Mouse (Mus musculus) midbrain, embryonic 10.5 days (tissue): ENCODE measurements around the gene Slc1a7. TPM values are rescaled to one million over a fixed set of nuclear protein-coding genes. Genes with fewer than 3 reads are reported as not detected.
A peak's percentile ranks its signal among the peaks of the same experiment; 100 is the strongest.

ENCODE experiments used
- DNase-seq: peaks from one replicate; pipeline ENCODE4 v3.0.0-alpha.2; 2017; ENCODE audit warnings: low spot score
- H3K27ac ChIP-seq: fragments of 300-500 bp; sonication (generic); replicated peaks from 2 replicates; pipeline ENCODE4 v1.5.1; 2016; ENCODE audit warnings: mild to moderate bottlenecking
- H3K27me3 ChIP-seq: fragments of 300-500 bp; sonication (generic); 2 replicates; pipeline ENCODE4 v1.6.1; 2016; ENCODE audit warnings: low read depth, mild to moderate bottlenecking; ENCODE audit not compliant: poor library complexity, severe bottlenecking
- H3K36me3 ChIP-seq: fragments of 300-500 bp; sonication (generic); 2 replicates; pipeline ENCODE4 v1.6.1; 2016; ENCODE audit warnings: mild to moderate bottlenecking, moderate library complexity
- H3K4me1 ChIP-seq: fragments of 300-500 bp; sonication (generic); 2 replicates; pipeline ENCODE4 v1.6.1; 2016
- H3K4me3 ChIP-seq: fragments of 300-500 bp; sonication (generic); 2 replicates; pipeline ENCODE4 v1.5.1; 2016; ENCODE audit warnings: mild to moderate bottlenecking, moderate library complexity
- H3K9me3 ChIP-seq: fragments of 300-500 bp; sonication (generic); replicated peaks from 2 replicates; pipeline ENCODE4 v1.6.1; 2016; ENCODE audit warnings: mild to moderate bottlenecking
- WGBS: fragments of 180-500 bp; shearing (Covaris S2); methylation state at CpG from one replicate; pipeline ENCODE4 v1.1.7; 2016; 5-methylcytosine and 5-hydroxymethylcytosine counted together
- polyA plus RNA-seq: library from polyadenylated mRNA; unstranded; fragments of >200 nt; fragmentation: Nextera tagmentation; extraction: Ambion mirVana; gene quantifications from 2 replicates; pipeline ENCODE4 v1.2.1, GENCODE M21; 2016

Slc1a7 gene
- polyA plus RNA-seq, 1 experiment from 2014 or later = not detected

DNA sequence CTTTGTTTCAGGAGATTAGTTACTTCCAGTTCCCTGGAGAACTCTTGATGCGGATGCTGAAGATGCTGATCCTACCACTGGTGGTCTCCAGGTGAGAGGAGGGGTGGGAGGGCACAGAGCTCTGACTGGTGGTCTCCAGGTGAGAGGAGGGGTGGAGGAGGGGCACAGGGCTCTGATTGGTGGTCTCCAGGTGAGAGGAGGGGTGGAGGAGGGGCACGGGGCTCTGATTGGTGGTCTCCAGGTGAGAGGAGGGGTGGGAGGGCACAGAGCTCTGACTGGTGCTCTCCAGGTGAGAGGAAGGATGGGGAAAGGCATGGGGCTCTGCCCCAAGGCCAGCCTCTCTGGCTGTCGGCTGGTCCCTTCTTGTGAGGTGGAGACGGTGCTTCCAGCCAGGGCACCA is 9.5 kb downstream of the Slc1a7 start:
- WGBS = 61% methylated on average over 4 of the region's 4 CpGs

DNA sequence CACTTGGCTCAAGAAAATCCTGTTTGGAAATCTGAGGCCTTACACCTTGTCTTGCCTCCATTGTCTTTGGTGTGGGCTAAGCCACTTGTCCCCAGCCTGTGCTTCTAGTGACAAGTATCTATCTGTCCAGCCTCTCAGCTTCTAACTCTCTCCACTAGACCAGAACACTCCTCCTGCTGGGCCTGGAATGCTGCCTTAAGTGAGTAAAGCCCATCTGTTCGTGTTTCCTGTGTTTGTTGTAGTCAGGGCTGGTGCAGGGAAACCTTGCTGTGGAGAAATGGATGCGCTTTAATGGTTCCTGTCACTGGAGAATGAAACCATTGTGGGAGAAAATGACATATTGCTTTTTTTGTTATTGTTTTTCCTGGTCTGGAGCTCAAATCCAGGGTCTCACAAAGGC is 11.4 kb downstream of the Slc1a7 start:
- no peak for DNase-seq
- no peak overlapping the region for H3K4me3 ChIP-seq

More for the DNA sequence above, 9.5 kb downstream of the Slc1a7 start:
- Histone ChIP-seq H3K9me3 (no peaks in the 10 kb centered on the region), H3K4me3 (no peak overlapping the region), H3K27me3 (no peaks in the 10 kb centered on the region), H3K4me1 (peaks cover 13% of the 10 kb centered on the region), H3K36me3 (no peaks in the 10 kb centered on the region), H3K27ac (no peak overlapping the region)
- no peak for DNase-seq

DNA sequence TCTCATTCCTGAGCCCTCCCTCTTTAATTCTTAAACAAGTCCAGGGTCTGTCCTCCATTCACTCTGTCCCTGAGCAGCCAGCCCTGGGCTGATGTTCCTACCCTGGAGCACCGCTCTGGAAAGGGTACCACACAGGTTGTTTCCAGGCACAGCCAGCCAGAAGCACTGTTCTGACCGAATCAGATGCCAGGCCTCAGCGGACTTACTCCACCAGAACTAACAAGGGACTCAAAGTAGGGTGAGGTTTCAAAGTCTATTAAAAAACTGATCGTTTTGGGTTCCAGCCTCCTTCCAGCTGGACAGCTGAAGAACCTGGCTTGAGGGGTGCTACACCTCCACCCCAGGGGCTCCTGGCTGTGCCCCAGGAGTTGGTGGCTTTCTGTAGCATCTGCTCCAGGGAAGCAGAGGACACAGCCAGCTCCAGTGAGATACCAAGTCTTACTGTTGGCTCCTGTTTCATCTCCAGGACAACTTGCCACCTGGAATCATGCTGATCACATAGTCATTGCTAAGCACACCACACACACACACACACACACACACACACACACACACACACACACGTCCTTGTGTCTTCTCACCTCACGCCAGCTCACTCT is 12.0 kb downstream of the Slc1a7 start:
- 78% methylated on average over 6 of the region's 6 CpGs for WGBS
- Histone ChIP-seq H3K4me1 (peaks cover 16% of the 10 kb centered on the region), H3K27ac (0 out of 2 replicates have a peak overlapping the region, but pooled peaks have one; percentile 38), H3K27me3 (no peaks in the 10 kb centered on the region), H3K9me3 (no peaks in the 10 kb centered on the region), H3K4me3 (no peak overlapping the region), H3K36me3 (no peaks in the 10 kb centered on the region)
- no peak for DNase-seq

More for the DNA sequence above, 11.4 kb downstream of the Slc1a7 start:
- 36% methylated on average over 2 of the region's 2 CpGs for WGBS
- no peaks in the 10 kb centered on the region for H3K36me3 ChIP-seq
- no peaks in the 10 kb centered on the region for H3K9me3 ChIP-seq
- no peaks in the 10 kb centered on the region for H3K27me3 ChIP-seq
- no peak overlapping the region for H3K27ac ChIP-seq
- H3K4me1 ChIP-seq = peaks cover 16% of the 10 kb centered on the region

DNA sequence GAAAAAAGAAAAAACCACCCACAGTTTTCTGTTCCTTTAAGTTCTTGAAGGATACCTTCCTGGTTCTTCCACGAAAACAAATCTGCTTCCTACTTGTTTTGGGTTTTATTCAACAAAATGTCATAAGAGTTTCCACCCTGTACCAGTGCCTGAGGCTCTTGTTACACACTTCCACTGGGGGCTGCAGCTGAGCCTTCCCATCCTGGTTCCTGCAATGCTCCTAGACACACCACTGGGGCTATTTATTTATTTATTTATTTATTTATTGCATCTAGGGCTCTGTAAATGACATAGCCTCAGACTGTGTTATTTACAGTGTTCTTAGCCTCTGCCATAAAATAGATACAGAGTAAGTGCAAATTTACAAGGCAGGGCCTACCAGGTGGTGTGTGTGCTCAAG is 15.6 kb downstream of the Slc1a7 start:
- peaks cover 16% of the 10 kb centered on the region for H3K4me1 ChIP-seq
- H3K4me3 ChIP-seq = no peak overlapping the region
- no peak for DNase-seq
- 87% methylated on average over 1 of the region's 1 CpGs for WGBS
- no peaks in the 10 kb centered on the region for H3K36me3 ChIP-seq
- no peaks in the 10 kb centered on the region for H3K9me3 ChIP-seq
- 0 out of 2 replicates have a peak, but pooled peaks cover 1% of the 10 kb centered on the region for H3K27me3 ChIP-seq
- H3K27ac ChIP-seq = no peak overlapping the region

DNA sequence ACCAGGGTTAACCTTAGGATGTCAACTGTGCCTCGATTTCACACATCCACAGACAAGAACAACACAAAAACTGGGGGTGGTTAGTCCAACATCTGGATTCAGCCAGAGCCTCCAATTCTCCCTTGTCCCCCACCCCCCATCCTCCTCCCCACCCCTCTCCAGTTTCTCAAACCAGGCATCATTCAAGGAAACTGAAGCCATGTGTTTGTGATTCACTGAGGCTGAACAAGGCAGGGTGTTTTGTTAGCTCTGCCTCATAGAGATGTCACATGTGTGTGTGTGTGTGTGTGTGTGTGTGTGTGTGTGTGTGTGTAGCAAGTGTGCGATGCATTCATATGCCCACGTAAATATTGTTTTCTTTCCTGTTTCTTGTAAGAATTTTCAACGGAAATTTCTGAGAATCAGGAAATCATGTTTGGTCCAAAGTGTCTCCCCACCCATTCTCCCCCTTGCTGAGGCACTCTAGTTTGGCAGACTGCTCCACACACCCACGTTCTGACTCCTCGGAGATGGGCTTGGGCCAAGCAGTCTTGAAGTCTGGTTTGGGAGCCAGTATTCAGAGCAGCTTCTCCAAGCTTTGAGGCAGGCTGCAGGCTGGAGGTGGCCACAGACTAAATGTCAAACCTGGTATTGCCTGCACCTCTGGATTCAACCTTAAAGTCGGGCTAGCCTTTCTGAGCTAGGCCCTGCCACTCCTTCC is 16.3 kb downstream of the Slc1a7 start:
- no peak for DNase-seq

DNA sequence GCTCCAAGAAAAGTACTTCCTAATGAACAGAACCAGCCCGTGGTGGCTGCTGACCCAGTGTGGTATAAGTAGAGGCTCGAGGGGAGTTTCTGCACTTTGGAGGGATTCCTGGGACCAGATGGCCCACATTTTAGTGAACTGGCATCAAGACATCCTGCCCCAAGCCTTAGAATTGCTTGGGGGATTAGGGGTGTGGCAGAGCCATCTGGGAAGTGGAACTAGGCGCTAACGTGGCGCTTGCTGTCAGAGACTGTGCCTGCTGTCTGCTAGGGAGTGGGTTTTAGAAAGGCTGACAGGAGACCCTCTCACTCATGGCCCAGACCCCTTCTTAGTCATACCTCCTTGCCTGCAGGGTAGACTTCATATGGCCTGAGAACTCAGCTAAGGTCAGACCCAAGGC is 17.7 kb downstream of the Slc1a7 start:
- Histone ChIP-seq H3K4me3 (no peak overlapping the region), H3K9me3 (no peaks in the 10 kb centered on the region), H3K4me1 (peaks cover 3% of the 10 kb centered on the region; the same call in 1 of the 2 replicates), H3K36me3 (no peaks in the 10 kb centered on the region), H3K27ac (no peak overlapping the region), H3K27me3 (peaks cover 14% of the 10 kb centered on the region)
- 82% methylated on average over 5 of the region's 5 CpGs for WGBS
- DNase-seq = no peak

More for the DNA sequence above, 16.3 kb downstream of the Slc1a7 start:
- no peaks in the 10 kb centered on the region for H3K36me3 ChIP-seq
- no peaks in the 10 kb centered on the region for H3K9me3 ChIP-seq
- WGBS = 75% methylated on average over 7 of the region's 7 CpGs
- no peak overlapping the region for H3K4me3 ChIP-seq
- no peak overlapping the region for H3K27ac ChIP-seq
- 0 out of 2 replicates have a peak, but pooled peaks cover 8% of the 10 kb centered on the region for H3K27me3 ChIP-seq
- H3K4me1 ChIP-seq = peaks cover 9% of the 10 kb centered on the region; the same call in 1 of the 2 replicates

DNA sequence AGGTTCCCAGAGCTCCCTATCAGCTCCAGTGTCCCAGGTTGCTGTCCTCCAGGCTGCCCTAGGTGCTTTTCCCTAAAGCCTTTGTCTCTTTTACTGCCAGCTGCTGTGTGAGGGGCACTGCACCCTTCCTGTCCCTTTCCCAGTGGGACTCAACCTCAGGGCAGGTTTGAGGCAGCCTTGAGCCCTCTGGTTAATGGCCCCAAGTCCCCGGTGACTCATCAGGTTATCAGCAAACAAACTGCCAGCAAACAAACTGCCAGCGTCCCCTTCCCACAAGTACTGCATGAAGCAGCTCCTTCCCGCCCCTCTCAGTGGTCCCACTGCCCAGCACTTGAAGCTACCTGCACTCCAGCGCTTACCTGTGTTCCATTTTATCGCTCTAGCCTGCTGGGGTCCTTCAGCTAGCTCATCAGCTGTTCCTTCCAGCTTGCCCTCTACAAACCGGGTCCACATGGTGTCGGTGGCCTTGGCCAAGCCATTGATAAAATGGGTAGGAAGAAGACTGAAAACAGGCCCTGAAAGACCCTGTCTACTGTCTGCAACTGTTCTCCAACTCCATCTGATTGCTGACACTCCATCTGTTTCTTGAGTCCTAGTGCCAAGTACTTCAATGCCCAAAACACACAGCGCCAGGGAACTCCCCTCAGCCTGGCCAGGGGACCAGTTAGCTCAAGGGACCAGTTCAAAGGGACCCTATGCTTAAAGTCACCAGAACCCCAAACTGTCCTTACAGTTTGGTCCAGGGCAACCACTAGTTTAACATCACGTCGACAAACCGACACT is 18.4 kb downstream of the Slc1a7 start:
- H3K36me3 ChIP-seq = no peaks in the 10 kb centered on the region
- no peak for DNase-seq
- 95% methylated on average over 11 of the region's 11 CpGs for WGBS
- H3K27ac ChIP-seq = no peak overlapping the region
- H3K4me1 ChIP-seq = peaks cover 9% of the 10 kb centered on the region
- no peaks in the 10 kb centered on the region for H3K9me3 ChIP-seq
- peaks cover 21% of the 10 kb centered on the region for H3K27me3 ChIP-seq
- H3K4me3 ChIP-seq = no peak overlapping the region

DNA sequence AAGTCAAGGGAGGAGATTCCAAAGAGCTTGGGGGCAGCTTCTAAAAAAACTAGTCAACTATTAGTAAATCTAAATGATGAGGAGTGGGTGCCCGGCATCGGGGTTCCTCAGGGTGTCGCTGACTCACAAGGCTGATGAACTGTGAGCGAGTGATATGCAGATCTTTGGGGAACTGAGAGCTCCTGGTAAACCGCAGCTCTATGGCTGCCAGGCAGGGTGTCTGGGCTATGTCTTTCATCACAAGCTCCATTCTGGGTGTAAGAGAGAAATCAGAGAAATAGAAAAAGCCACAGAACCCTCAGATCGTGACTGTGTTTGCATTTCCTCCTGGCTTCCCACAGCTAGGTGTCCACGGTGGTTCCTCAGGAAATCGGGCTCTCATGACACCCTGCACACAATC is 20.8 kb downstream of the Slc1a7 start:
- Histone ChIP-seq H3K27me3 (peaks cover 41% of the 10 kb centered on the region), H3K27ac (no peak overlapping the region), H3K36me3 (no peaks in the 10 kb centered on the region), H3K4me1 (peaks cover 19% of the 10 kb centered on the region), H3K4me3 (no peak overlapping the region), H3K9me3 (no peaks in the 10 kb centered on the region)
- no peak for DNase-seq
- WGBS = 67% methylated on average over 8 of the region's 8 CpGs

DNA sequence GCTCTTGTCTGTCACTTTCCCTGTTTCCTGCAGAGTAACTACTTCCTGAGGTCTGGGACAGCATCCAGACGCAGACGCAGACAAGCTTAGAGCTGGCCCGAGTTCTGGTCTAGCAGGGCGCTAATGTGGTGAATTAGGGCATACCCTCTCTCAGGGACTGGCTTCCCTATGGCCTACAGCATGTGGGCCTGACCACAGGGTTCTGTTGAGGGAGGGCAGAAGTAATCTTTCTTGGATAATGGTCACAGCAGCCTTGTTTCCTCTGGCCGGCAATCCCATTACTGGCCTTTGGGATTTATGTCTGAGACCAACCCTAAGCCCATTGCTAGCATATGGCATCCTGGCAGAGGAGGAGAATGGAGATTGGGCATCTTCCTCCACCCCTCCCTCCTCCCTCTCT is 22.7 kb downstream of the Slc1a7 start:
- DNase-seq = no peak
- Histone ChIP-seq H3K27ac (no peak overlapping the region), H3K36me3 (no peaks in the 10 kb centered on the region), H3K27me3 (peaks cover 43% of the 10 kb centered on the region), H3K4me3 (no peak overlapping the region), H3K4me1 (peaks cover 16% of the 10 kb centered on the region), H3K9me3 (0 out of 2 replicates have a peak, but pooled peaks cover 4% of the 10 kb centered on the region)
- WGBS = 66% methylated on average over 5 of the region's 5 CpGs

DNA sequence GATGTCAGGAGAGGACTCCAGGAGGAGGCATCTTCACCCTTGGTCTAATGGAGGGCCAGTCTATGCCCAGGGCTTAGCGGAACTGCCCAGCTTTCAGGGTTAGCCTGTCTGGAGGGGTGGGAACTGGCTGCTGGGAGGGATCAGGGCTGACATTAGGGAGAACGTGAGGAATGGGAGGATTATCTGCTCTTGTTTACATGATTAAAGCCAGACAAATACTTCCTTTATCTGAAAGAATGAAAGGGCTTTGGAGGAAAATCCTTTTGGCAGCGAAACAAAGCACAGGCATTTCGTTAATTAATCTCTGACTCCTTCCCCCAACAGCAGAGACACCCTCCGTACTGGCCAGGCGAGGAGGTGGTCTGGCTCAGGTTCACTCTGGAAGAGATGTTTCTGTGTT is 23.7 kb downstream of the Slc1a7 start:
- no peak for DNase-seq
- Histone ChIP-seq H3K9me3 (0 out of 2 replicates have a peak, but pooled peaks cover 4% of the 10 kb centered on the region), H3K36me3 (no peaks in the 10 kb centered on the region), H3K4me3 (no peak overlapping the region), H3K27me3 (peaks cover 43% of the 10 kb centered on the region), H3K27ac (0 out of 2 replicates have a peak overlapping the region, but pooled peaks have one; percentile 18), H3K4me1 (peaks cover 16% of the 10 kb centered on the region)
- WGBS = 8% methylated on average over 6 of the region's 6 CpGs

DNA sequence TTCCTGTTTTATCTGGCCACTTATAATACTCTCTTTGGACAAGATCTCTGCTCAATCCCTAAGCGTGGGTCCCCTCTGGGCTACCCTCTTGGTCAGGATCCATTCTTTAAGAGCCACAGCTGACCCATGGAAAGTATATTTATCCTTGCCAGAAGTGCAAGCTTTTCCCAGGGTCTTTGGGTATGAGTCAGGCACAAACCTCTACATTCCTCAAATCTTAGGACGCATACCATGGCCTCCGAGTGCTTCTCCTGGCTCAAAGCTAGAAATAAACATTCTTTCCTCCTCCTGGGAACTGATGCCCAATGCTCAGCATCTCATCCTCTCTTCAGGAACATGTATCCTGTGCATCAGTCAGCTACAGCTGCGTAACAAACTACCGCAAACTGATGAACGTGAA is 26.9 kb downstream of the Slc1a7 start:
- H3K27ac ChIP-seq = no peak overlapping the region
- DNase-seq = no peak
- no peak overlapping the region for H3K4me3 ChIP-seq
- peaks cover 34% of the 10 kb centered on the region for H3K27me3 ChIP-seq
- WGBS = 92% methylated on average over 6 of the region's 6 CpGs
- H3K4me1 ChIP-seq = peaks cover 24% of the 10 kb centered on the region
- no peaks in the 10 kb centered on the region for H3K36me3 ChIP-seq
- 0 out of 2 replicates have a peak, but pooled peaks cover 4% of the 10 kb centered on the region for H3K9me3 ChIP-seq

DNA sequence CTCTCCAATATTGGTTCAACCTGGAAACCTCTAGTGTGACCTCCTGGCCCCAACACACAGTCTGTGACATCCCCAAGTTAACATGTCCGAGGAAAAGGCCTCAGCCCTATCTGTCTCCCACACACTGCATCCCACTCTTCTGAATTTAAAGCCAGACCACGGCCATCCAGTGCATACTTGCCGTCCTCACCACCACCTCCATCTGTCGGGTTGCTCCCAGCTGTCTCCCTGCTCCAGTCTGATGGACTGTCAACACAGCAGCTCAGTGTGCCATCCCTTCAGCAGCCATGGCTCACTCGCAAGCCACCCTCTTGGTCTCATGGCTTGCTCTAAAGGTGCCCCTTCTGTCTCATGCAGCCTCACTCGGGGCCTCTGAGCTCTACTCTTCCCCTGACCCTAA is 27.6 kb downstream of the Slc1a7 start:
- Histone ChIP-seq H3K27me3 (peaks cover 29% of the 10 kb centered on the region), H3K4me1 (peaks cover 24% of the 10 kb centered on the region), H3K4me3 (no peak overlapping the region), H3K36me3 (no peaks in the 10 kb centered on the region), H3K9me3 (0 out of 2 replicates have a peak, but pooled peaks cover 4% of the 10 kb centered on the region), H3K27ac (no peak overlapping the region)
- DNase-seq = no peak
- WGBS = 87% methylated on average over 6 of the region's 6 CpGs
